Mouse (Mus musculus): ENCODE results near the gene Slc11a1. TPM values are rescaled to one million over a fixed set of nuclear protein-coding genes. Genes with fewer than 3 reads are reported as not detected.
A peak's percentile ranks its signal among the peaks of the same experiment; 100 is the strongest.

Slc11a1 gene
- total and polyA plus RNA-seq, 2 experiments: 17.5 to 21.4 TPM

- WGBS: 93% methylated on average over 11 of the region's 11 CpGs
- Histone ChIP-seq H3K27me3 (ENCODE audit: control insufficient read depth, insufficient read depth, low read length) (no peaks in the 10 kb centered on the region), H3K4me1 (ENCODE audit: control insufficient read depth, insufficient read depth, low read length) (peaks cover 29% of the 10 kb centered on the region), H3K4me3 (ENCODE audit: insufficient read depth, low read depth, low read length) (no peak overlapping the region), H3K27ac (replicated peaks; ENCODE audit: insufficient read depth, low read depth, low read length) (no peak overlapping the region), H3K36me3 (ENCODE audit: control insufficient read depth, insufficient read depth, low read length) (no peaks in the 10 kb centered on the region), H3K9ac (ENCODE audit: low read depth, low read length) (no peak overlapping the region), H3K79me2 (ENCODE audit: control insufficient read depth, insufficient read depth, low read length) (peaks cover 11% of the 10 kb centered on the region; the same call in 1 of the 2 replicates)
- TF ChIP-seq POLR2A (IDR thresholded peaks at IDR 0.05; ENCODE audit: extremely low read depth, insufficient read depth, low read length) (no peak), CTCF (IDR thresholded peaks at IDR 0.05; ENCODE audit: low read depth, low read length) (no peak)
- DNase-seq (ENCODE audit: extremely low read depth, low read depth, low spot score): no peak
Observed at GRCm38 (mm10) chr1:74344163-74344916, 30.7 kb upstream of the Slc11a1 start.

GRCm38 (mm10) chr1:74351185-74351769, 23.7 kb upstream of the Slc11a1 start:
- no peak for DNase-seq (ENCODE audit: extremely low read depth, low read depth, low spot score)
- Histone ChIP-seq H3K27me3 (ENCODE audit: control insufficient read depth, insufficient read depth, low read length) (no peaks in the 10 kb centered on the region), H3K9ac (ENCODE audit: low read depth, low read length) (no peak overlapping the region), H3K4me1 (ENCODE audit: control insufficient read depth, insufficient read depth, low read length) (peaks cover 1% of the 10 kb centered on the region; the same call in 1 of the 2 replicates), H3K79me2 (ENCODE audit: control insufficient read depth, insufficient read depth, low read length) (no peaks in the 10 kb centered on the region), H3K36me3 (ENCODE audit: control insufficient read depth, insufficient read depth, low read length) (peaks cover 2% of the 10 kb centered on the region; the same call in 1 of the 2 replicates), H3K4me3 (ENCODE audit: insufficient read depth, low read depth, low read length) (no peak overlapping the region), H3K27ac (replicated peaks; ENCODE audit: insufficient read depth, low read depth, low read length) (no peak overlapping the region)
- TF ChIP-seq CTCF (IDR thresholded peaks at IDR 0.05; ENCODE audit: low read depth, low read length) (no peak), POLR2A (IDR thresholded peaks at IDR 0.05; ENCODE audit: extremely low read depth, insufficient read depth, low read length) (no peak)
- WGBS: 94% methylated on average over 13 of the region's 13 CpGs

GRCm38 (mm10) chr1:74352532-74353096, 22.4 kb upstream of the Slc11a1 start:
- H3K36me3 ChIP-seq (ENCODE audit: control insufficient read depth, insufficient read depth, low read length): peaks cover 2% of the 10 kb centered on the region; the same call in 1 of the 2 replicates
- no peaks in the 10 kb centered on the region for H3K79me2 ChIP-seq (ENCODE audit: control insufficient read depth, insufficient read depth, low read length)
- H3K9ac ChIP-seq (ENCODE audit: low read depth, low read length): no peak overlapping the region
- H3K27me3 ChIP-seq (ENCODE audit: control insufficient read depth, insufficient read depth, low read length): no peaks in the 10 kb centered on the region
- no peak overlapping the region for H3K4me3 ChIP-seq (ENCODE audit: insufficient read depth, low read depth, low read length)
- peak overlapping the region; percentile 25; the same call in 1 of the 2 replicates for H3K27ac ChIP-seq (replicated peaks; ENCODE audit: insufficient read depth, low read depth, low read length)
- no peak for DNase-seq (ENCODE audit: extremely low read depth, low read depth, low spot score)
- TF ChIP-seq POLR2A (IDR thresholded peaks at IDR 0.05; ENCODE audit: extremely low read depth, insufficient read depth, low read length) (no peak), CTCF (IDR thresholded peaks at IDR 0.05; ENCODE audit: low read depth, low read length) (no peak)
- 80% methylated on average over 5 of the region's 5 CpGs for WGBS
- peaks cover 1% of the 10 kb centered on the region; the same call in 1 of the 2 replicates for H3K4me1 ChIP-seq (ENCODE audit: control insufficient read depth, insufficient read depth, low read length)

GRCm38 (mm10) chr1:74353453-74354229, 21.4 kb upstream of the Slc11a1 start:
- peaks cover 2% of the 10 kb centered on the region; the same call in 1 of the 2 replicates for H3K36me3 ChIP-seq (ENCODE audit: control insufficient read depth, insufficient read depth, low read length)
- no peak overlapping the region for H3K9ac ChIP-seq (ENCODE audit: low read depth, low read length)
- H3K27me3 ChIP-seq (ENCODE audit: control insufficient read depth, insufficient read depth, low read length): no peaks in the 10 kb centered on the region
- no peaks in the 10 kb centered on the region for H3K79me2 ChIP-seq (ENCODE audit: control insufficient read depth, insufficient read depth, low read length)
- H3K27ac ChIP-seq (replicated peaks; ENCODE audit: insufficient read depth, low read depth, low read length): no peak overlapping the region
- peaks cover 1% of the 10 kb centered on the region; the same call in 1 of the 2 replicates for H3K4me1 ChIP-seq (ENCODE audit: control insufficient read depth, insufficient read depth, low read length)
- no peak for DNase-seq (ENCODE audit: extremely low read depth, low read depth, low spot score)
- 88% methylated on average over 9 of the region's 9 CpGs for WGBS
- TF ChIP-seq POLR2A (IDR thresholded peaks at IDR 0.05; ENCODE audit: extremely low read depth, insufficient read depth, low read length) (no peak), CTCF (IDR thresholded peaks at IDR 0.05; ENCODE audit: low read depth, low read length) (no peak)
- no peak overlapping the region for H3K4me3 ChIP-seq (ENCODE audit: insufficient read depth, low read depth, low read length)

GRCm38 (mm10) chr1:74357531-74357930, 17.5 kb upstream of the Slc11a1 start:
- no peak overlapping the region for H3K4me3 ChIP-seq (ENCODE audit: insufficient read depth, low read depth, low read length)
- H3K27me3 ChIP-seq (ENCODE audit: control insufficient read depth, insufficient read depth, low read length): no peaks in the 10 kb centered on the region
- no peak for DNase-seq (ENCODE audit: extremely low read depth, low read depth, low spot score)
- no peak overlapping the region for H3K9ac ChIP-seq (ENCODE audit: low read depth, low read length)
- no peaks in the 10 kb centered on the region for H3K36me3 ChIP-seq (ENCODE audit: control insufficient read depth, insufficient read depth, low read length)
- peaks cover 1% of the 10 kb centered on the region; the same call in 1 of the 2 replicates for H3K4me1 ChIP-seq (ENCODE audit: control insufficient read depth, insufficient read depth, low read length)
- no peaks in the 10 kb centered on the region for H3K79me2 ChIP-seq (ENCODE audit: control insufficient read depth, insufficient read depth, low read length)
- no peak overlapping the region for H3K27ac ChIP-seq (replicated peaks; ENCODE audit: insufficient read depth, low read depth, low read length)
- no peak for TF ChIP-seq POLR2A (IDR thresholded peaks at IDR 0.05; ENCODE audit: extremely low read depth, insufficient read depth, low read length)
- no peak for TF ChIP-seq CTCF (IDR thresholded peaks at IDR 0.05; ENCODE audit: low read depth, low read length)
